Mouse (Mus musculus) granulocyte monocyte progenitor cell, adult 5-6 weeks (primary cell): ENCODE measurements around the gene Nhlrc2. TPM values are rescaled to one million over a fixed set of nuclear protein-coding genes. Genes with fewer than 3 reads are reported as not detected.

Experiments used
- ATAC-seq: replicated peaks from 2 replicates; pipeline ENCODE4 v1.8.0; 2016; ENCODE audit warnings: mild to moderate bottlenecking, moderate TSS enrichment, inconsistent platforms; ENCODE audit not compliant: poor library complexity, severe bottlenecking
- total RNA-seq, 2 experiments: library from RNA; stranded (forward) in 1 of 2; stranded (reverse) in 1 of 2; fragments of 200-712, 200-1000 nt in 1 of 2; fragments of >200 nt in 1 of 2; fragmentation: Nextera tagmentation in 1 of 2; gene quantifications; 2 replicates each; pipeline ENCODE4 v1.2.3; 2014 to 2017

Nhlrc2 gene
- total RNA-seq, 2 experiments from 2014 or later, result 11.9 to 13.2 TPM

DNA sequence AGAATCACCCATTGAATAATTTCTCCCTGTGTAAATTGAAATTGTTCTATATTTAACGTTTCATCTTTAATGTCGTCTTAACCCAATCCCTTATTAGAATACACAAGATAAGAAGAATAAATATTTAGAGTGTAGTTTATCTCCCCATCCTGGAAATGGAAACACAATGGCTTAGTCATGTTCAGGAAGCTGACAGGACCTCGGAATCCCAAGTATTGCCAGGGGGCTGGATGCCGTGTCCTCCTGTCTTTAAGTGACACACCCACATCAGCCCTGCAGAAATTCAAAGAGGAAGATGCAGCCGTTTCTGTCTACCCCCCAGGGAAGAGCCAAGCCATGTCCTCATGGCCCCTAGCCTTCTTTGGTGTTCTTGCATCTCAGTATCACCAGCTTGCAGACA, 60.9 kb downstream of the Nhlrc2 start:
- no peak for ATAC-seq

DNA sequence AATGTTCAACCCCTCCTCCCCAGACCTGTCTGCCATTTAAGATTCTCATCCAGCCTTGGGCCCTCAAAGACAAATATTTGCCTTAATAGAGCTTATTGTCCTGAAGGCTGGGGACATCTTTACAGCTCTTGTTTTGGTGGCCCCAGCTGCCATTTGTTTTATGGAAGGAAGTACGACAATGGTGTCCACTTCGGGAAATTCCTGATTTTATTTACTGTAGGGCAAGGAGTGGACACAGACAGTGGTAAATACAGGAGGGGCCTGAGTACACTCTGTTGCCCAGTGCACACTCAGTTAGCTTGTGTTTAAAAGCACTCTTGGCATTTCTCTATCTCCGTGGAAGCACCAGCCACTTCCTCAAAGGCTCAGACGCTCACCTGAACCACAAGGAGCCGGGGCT, 66.1 kb downstream of the Nhlrc2 start:
- no peak for ATAC-seq

DNA sequence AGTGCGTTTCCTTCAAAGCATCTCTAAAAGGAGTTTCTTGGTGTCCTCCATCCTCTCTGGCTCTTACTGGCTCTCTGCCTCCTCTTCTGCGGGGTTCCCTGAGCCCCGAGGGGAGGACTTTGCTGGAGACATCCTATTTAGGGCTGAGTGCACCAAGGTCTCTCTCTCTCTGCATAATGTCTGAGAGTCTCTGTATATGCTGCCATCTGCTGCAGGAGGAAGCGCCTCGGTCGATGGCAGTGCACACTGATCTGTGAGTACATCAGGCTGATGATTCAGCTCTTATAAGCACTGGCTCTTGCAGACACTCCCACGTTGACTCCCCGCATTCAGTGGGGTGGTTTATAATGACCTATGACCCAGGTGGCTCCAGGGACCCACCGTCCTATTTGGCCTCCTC, 70.8 kb downstream of the Nhlrc2 start:
- ATAC-seq, result no peak

DNA sequence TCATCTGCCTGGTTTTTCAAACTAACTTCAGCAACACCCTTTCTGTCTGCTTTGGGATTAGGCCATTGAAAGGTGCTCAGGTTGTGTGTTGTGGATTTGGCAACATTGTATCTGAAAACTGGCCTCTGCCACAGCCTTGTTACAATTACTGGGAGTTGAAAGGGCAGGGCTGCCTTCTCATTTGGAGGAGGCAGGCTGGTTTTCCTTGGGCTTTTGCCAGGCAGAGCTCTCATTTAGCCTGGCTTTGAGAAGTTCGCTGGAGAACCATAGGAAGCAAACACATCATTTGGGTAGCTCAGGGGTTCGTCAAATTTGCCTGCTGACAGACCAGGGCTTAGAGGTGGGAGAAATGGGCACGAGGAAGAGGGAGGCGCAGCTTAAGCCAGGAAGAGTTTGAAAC, 71.5 kb downstream of the Nhlrc2 start:
- no peak for ATAC-seq

DNA sequence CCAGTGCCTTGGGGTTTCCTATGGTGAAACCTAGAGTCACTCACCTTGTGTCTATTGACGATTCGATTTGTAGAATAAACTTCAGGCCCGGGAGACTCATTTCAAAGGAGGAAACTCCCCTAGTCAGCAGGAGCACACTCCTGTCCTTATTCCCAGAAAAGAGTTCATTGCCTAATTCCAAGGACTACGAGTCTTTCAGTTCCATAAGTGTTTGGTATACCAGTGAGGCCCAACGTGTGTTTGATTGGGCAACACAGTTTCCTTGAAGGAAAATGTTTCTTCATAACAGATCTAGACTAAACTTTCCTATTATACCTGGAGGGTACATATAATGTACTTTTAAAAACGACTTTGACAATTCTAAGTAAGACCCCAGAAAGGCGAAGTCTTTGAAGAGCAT, 73.8 kb downstream of the Nhlrc2 start:
- no peak for ATAC-seq

DNA sequence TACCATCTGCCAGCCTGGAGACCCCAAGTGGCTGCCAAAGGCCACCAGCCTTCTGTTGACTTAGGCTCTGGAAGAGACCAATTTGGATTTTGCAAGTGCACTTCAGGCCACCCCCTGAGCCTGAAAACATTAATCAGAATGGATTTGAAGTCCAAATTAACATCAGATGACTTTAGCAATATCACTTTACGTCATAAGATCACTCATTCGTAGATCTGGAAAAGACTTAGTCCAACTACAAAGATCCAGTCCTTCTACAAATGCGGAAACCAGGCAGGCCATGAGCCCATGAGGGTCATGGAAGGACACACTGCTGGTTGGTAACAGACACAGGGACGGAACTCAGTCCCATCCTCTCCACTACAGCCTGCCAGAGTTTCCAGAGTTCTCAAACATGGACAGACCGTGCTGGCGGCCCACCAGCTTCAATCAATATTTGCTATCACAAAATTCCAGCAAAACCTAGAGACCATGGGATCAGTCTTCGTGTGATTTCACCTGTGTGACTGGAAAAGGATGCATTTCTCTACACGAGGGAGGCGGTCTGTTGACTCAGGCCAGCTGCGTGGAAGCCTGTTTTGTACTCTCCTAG, 79.9 kb downstream of the Nhlrc2 start:
- no peak for ATAC-seq

DNA sequence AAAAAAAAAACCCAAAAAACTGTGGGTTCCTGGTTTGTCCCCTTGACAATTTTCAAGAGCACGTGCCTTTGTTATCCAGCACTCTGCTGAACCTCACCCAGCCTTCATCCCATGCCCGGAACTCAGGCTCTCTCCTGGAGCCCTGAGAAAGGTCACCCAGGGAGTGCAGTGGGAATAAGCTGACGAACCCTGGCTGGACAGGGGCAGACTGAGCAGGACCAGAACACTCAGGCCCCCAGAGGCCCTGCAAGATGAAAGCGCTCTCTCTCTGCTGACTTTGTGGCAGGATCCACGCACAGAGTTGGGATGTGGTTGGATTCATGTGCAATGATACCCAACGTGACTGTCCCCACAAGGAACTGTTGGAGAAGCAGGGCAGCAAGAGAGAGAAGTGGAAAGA, 81.6 kb downstream of the Nhlrc2 start:
- ATAC-seq, result no peak

DNA sequence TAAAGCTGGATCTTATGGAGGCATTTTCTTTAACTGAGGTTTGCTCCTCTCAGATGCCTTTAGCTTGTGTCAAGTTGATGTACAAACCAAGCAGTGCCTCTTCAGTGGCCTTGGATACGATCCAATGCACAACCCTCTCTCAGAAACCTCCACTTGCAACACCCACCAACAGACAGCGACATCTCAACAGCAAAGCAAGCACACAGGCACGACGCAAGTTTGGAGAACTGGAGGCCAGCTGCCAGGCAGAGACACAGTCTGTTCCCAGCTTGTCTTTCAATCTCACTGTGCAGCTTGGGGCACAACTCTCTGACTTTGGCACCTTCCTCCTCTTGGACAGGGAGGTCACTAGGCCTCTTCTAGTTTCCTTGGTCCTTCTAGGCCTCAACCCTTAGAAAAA, 83.0 kb downstream of the Nhlrc2 start:
- ATAC-seq, result no peak

DNA sequence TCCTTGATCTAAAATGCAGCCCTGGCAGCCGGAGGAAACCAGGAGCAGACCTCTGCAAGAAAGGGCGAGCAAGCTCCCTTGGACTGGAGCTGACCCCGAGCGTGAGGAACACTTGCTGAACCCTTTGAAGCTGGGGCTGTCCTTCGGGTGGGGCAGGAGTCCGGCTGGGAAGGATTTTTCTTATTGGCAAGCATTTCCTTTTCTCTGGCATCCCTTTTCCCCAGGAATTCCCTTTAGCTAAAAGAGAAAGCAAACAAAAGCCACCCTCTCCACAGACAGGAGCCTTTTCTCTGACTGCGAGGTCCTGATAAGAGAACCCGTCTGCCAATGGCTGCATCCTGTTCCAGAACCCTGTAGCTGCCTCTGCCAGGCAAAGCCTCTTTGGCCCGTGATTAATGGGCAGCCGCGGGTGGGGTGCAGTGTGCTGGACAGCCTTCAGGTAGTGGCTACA, 83.4 kb downstream of the Nhlrc2 start:
- no peak for ATAC-seq

DNA sequence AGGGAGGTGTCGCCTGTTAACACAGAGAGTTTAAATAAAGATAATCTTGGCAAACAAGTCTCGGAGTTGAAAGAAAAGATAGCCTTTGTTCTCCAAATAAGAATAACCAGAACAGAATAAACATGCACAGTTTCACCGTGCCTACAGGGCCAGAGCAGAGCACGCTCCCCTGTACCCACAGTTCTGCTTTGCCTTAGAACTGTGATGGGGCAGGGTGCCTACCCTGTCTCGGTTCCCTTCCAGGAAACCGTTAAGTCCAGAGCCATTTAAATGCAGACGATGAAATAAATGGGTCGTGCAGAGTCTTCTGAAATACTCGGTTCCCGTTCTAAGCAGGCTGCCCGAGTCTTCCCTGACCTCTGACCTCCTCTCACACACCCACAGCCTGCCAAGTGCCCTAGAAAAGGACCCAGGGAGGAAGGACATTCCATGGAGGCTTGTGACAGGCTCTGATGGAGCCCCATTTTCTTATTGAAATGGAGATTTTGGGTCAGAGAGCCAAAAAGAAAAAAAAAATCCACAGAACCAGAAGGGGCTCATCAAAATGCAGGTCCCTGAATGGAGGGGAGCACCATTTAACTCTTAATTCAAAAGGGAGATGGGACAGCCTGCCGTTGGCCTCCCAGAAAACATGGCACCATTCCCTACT, 89.1 kb downstream of the Nhlrc2 start:
- ATAC-seq, result no peak

DNA sequence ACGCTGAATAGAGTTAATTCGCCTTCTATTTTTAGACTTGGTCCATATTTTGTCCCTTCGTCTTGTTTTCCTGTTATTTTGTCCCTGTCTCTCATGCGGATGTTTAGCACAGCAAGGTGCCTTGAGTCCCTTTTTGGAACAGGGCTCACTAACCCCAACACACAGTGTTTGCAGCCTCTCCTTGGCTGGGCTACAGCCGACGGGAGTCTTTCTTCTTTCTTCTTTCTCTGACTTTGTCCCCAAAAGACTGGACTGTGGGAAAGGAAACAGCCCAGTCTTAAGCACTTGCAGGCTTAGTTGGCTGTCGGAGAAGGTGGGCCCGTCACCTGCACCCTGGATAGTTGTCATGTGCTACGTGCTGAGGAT, 89.6 kb downstream of the Nhlrc2 start:
- no peak for ATAC-seq

DNA sequence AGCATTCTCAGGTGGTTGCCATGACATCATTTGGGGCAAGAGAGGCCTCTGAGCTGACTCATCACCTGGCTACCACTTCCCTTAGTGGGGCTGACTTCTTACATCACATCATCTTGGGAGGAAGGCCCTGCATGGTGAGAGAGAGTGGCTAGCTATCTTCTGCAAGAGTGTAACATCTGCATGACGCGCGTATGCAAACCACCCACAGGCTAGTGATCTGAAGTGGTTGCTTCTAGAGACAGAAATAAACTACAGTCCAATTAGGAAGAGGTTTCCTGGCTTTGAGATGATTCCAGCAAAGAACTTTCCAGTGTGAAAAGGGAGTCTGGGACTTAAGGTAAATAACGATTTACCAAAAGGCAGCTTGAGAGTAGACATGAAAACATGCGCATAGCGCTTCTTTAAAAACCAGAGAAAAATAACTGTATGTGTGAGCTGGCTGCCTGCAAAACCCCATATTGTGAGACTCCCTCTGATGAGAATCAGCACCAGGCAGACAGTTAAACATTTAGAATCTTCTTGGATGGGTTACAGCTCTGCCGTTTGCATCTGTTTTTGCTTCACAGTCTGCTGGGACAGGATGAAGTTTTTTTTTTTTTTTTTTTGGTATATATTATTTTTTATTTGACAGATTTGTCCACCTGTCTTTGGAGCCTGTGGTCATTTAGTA, 99.5 kb downstream of the Nhlrc2 start:
- no peak for ATAC-seq

DNA sequence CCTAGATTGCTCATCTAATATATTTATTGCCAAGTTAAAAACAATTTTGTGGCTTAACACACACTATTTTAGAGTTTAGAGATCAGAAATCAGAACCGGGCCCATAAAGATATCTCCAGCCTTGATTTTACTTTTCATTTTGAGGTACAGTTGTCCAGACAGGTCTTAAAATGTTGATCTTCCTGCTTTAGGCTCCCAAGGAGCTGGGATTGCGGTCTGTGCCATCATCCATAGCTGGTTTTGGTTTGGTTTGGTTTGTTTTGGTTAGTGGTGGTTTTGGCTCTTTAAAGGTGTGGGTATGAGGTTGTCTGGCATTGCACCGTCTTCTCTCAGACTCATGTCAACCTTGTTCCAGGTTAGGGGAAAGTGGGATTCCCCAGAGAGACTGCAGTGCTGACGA, 103.2 kb downstream of the Nhlrc2 start:
- ATAC-seq, result no peak

DNA sequence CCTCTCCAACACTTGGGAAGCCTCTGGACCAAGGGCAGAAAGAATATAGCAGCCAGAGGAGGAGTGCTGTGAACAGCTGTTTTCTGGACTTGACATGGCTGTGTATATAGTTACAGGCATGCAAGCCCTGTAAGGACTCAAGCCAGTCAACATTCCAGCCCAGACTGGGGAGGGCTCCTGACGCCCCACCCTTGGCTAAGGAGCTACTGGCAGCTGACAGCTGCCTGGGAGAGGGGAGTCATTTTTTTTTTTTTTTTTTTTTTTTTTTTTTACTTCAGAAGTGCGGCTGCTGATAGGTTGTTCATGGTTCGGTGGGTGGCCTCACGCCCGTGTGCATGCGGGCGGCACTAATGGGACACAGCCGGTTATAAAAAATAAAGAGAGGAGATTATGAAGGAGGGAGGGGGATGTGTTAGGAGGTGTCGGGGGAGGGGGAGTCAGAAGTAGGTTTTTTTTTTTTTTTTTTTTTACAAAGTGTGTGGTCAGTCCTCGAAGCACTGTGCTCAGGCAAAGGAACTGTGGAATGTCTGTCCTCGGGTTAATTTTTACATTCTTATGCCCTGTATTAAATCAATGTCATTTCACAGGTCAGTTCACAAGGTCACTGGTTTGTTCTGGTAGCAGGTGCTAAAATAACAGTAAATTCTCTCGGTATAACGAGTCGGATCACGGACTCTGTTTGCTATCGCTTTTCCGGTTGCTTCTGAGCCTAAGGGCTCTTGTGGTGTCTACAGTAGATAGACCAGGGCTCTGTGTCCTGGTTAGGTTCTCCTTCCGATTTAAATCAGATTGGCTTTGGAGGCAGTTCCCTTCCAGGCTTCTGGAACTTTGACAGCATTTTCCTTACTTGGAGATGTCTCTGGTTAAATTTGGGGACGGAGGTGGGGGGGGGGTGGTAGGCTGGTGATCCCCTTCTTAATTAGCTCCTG, 104.2 kb downstream of the Nhlrc2 start:
- ATAC-seq, result no peak

Other genes with a start within 250 kb of the Nhlrc2 start
- gene Nrap, start 158.2 kb upstream of the Nhlrc2 start, total RNA-seq (2014; fragmentation: Nextera tagmentation), result 1.1 TPM in 1 of 2 replicates, not detected in the other
- 0.78 and 0.98 TPM in 2 replicates for gene Nrap, start 158.2 kb upstream of the Nhlrc2 start, total RNA-seq (2017)
- gene Casp7, start 151.1 kb upstream of the Nhlrc2 start, total RNA-seq (2014; fragmentation: Nextera tagmentation), result 72.3 and 86.7 TPM in 2 replicates
- gene Casp7, start 151.1 kb upstream of the Nhlrc2 start, total RNA-seq (2017), result 42.4 and 43.4 TPM in 2 replicates
- gene Plekhs1, start 86.6 kb upstream of the Nhlrc2 start, total RNA-seq (2014; fragmentation: Nextera tagmentation), result not detected in 2 replicates
- gene Plekhs1, start 86.6 kb upstream of the Nhlrc2 start, total RNA-seq (2017), result not detected in 2 replicates
- 22.2 and 36.1 TPM in 2 replicates for gene Dclre1a, start within 50 bp of the Nhlrc2 start, total RNA-seq (2014; fragmentation: Nextera tagmentation)
- 17.5 and 21.4 TPM in 2 replicates for gene Dclre1a, start within 50 bp of the Nhlrc2 start, total RNA-seq (2017)
- not detected in 2 replicates for gene Adrb1, start 173.9 kb downstream of the Nhlrc2 start, total RNA-seq (2014; fragmentation: Nextera tagmentation)
- gene Adrb1, start 173.9 kb downstream of the Nhlrc2 start, total RNA-seq (2017), result not detected in 2 replicates